Comparison of ENCODE assay signal across 8 mouse cellular contexts in the genomic region with DNA sequence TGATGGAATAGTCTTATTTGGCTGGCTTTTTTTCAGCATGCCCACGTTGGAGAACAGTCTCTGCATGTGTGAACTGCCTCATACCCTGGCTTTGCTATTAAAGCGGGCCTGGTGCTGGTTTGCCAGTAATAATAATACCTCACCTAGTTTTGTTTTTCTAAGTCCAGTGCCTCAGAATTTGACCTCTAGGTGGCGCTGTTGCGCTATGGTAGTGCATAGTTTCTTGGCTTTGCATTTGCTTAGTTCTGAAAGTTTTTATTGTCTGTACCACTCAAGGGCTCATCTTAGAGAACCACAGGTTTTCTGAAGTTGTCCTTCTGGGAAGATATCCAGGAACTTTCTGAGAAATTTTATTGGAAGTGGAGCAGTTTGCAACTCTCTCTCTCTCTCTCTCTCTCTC. TPM values are rescaled to one million over a fixed set of nuclear protein-coding genes. Genes with fewer than 3 reads are reported as not detected.
DNase-seq lines count a peak whose midpoint lies in the region; TF ChIP-seq lines count a peak whose summit lies in the region.
"Had no signal": no experiment of that assay in that cellular context is flagged by ENCODE, and none has a peak within 500 bp of the region (broad histone marks: within the 10 kb centered on the region; RNA-seq: fewer than 3 reads in every experiment).

No protein-coding gene starts in this region.

- peak; percentile 36; the same call in 1 of the 2 replicates for TF ChIP-seq CTCF in cerebellum, adult 2 months (IDR thresholded peaks at IDR 0.05; ENCODE audit: borderline replicate concordance, insufficient read depth, low read depth, low read length)

- in situ Hi-C loops in ES-E14 (cut with MboI; ENCODE audit: low sequenced_read_pairs in 2 of 2, unreplicated experiment in 2 of 2): loop anchor here in 1 of 2 experiments (25.0 kb wide), 1 partner anchor 747 kb away; a partner anchor contains a TSS

- no peak overlapping the region for H3K4me3 ChIP-seq in ES-E14 (ENCODE audit: insufficient read depth in 1 of 2, low read depth in 1 of 2, low read length in 2 of 2, poor library complexity in 1 of 2, severe bottlenecking in 1 of 2)
- H3K4me3 ChIP-seq in cerebellum, adult 2 months (replicated peaks; ENCODE audit: insufficient read depth, low read depth, low read length): no peak overlapping the region

- H3K27ac ChIP-seq in ES-E14 (ENCODE audit: insufficient read depth, low read depth, low read length, poor library complexity, severe bottlenecking): no peak overlapping the region
- H3K27ac ChIP-seq in cerebellum, adult 2 months (ENCODE audit: insufficient read depth, low read length): no peak overlapping the region
- H3K27ac ChIP-seq: macrophage had no signal

- peaks cover 16% of the 10 kb centered on the region for H3K36me3 ChIP-seq in ES-E14 (ENCODE audit: control insufficient read depth, insufficient read depth, low read length, poor library complexity, severe bottlenecking)

- H3K9me3 ChIP-seq in ES-E14 (ENCODE audit: control insufficient read depth, insufficient read depth, low read depth, low read length): no peaks in the 10 kb centered on the region

- WGBS in cerebellum, adult 2 months: 8% methylated on average over 4 of the region's 4 CpGs

- H3K4me1 ChIP-seq in ES-E14 (ENCODE audit: control insufficient read depth in 2 of 2, insufficient read depth in 2 of 2, low read length in 2 of 2, poor library complexity in 1 of 2): no peaks in the 10 kb centered on the region
- H3K4me1 ChIP-seq in cerebellum, adult 2 months (ENCODE audit: control insufficient read depth, insufficient read depth, low read length): peaks cover 3% of the 10 kb centered on the region; the same call in 1 of the 2 replicates

- H3K9ac ChIP-seq in ES-E14 (ENCODE audit: insufficient read depth, low read depth, low read length, poor library complexity, severe bottlenecking): no peak overlapping the region

- no peaks in the 10 kb centered on the region for H3K27me3 ChIP-seq in cerebellum, adult 2 months (ENCODE audit: control insufficient read depth, insufficient read depth, low read length)

- DNase-seq in CD4-positive helper T cell, adult 2 months (ENCODE audit: low read depth, low spot score): peak; percentile 73
- DNase-seq in ES-E14 (ENCODE audit: low read depth, low spot score): peak; percentile 79
- DNase-seq in cerebellum, adult 2 months: peak; percentile 32 to 53
- peak; percentile 78 to 81 for DNase-seq in frontal cortex, postnatal 25 days (ENCODE audit: low spot score in 2 of 2)
- peak; percentile 77 for DNase-seq in layer of hippocampus, adult 9-10 months (ENCODE audit: low spot score)
- peak; percentile 47 to 79 for DNase-seq in lung, postnatal 4 days
- DNase-seq in spleen, postnatal 14 days (ENCODE audit: low spot score in 2 of 2): peak; percentile 40 to 71

- no peak for TF ChIP-seq POLR2A in cerebellum, adult 2 months (IDR thresholded peaks at IDR 0.05; ENCODE audit: borderline replicate concordance, insufficient read depth, low read length)

TF ChIP-seq in ES-E14, 5 proteins besides CTCF, POLR2A, EP300 and RAD21:
- TF ChIP-seq CHD2 (IDR thresholded peaks at IDR 0.05; ENCODE audit: low read depth, low read length) (no peak), HCFC1 (IDR thresholded peaks at IDR 0.05; ENCODE audit: borderline replicate concordance, insufficient read depth, low read length) (no peak), ZC3H11A (IDR thresholded peaks at IDR 0.05; ENCODE audit: borderline replicate concordance, low read depth, low read length) (no peak), MAFK (IDR thresholded peaks at IDR 0.05; ENCODE audit: insufficient read depth, low read depth, low read length) (no peak), ZNF384 (IDR thresholded peaks at IDR 0.05; ENCODE audit: low read depth, low read length) (no peak)

RNA-seq across cellular contexts. Expression of a gene that starts 22.0 kb away (rescaled TPM):
- 1.8 and 2.4 TPM in 2 replicates for total RNA-seq in ES-E14 (2012; rRNA removed)
- polyA plus RNA-seq in cerebellum, adult 2 months (2012; rRNA removed): not detected in 2 replicates
- polyA plus RNA-seq: macrophage had no signal

RNA-seq across cellular contexts. Expression of a gene that starts 22.6 kb away (rescaled TPM):
- total RNA-seq in ES-E14 (2012; rRNA removed): 17.0 and 24.0 TPM in 2 replicates
- polyA plus RNA-seq in cerebellum, adult 2 months (2012; rRNA removed): 80.4 and 83.9 TPM in 2 replicates

RNA-seq across cellular contexts. Expression of a gene that starts 35.2 kb away (rescaled TPM):
- 40.9 and 49.5 TPM in 2 replicates for total RNA-seq in ES-E14 (2012; rRNA removed)
- 14.9 and 23.3 TPM in 2 replicates for polyA plus RNA-seq in cerebellum, adult 2 months (2012; rRNA removed)
